Mouse (Mus musculus) olfactory bulb, adult 2 months (tissue): ENCODE measurements around the gene Kcnj1.

ENCODE experiments used
- CTCF ChIP-seq: fragments of 200-500 bp; IDR thresholded peaks from 2 replicates; pipeline ENCODE4 v1.5.1; 2012; ENCODE audit warnings: low read depth, mild to moderate bottlenecking, low read length, moderate library complexity; ENCODE audit not compliant: insufficient read depth
- POLR2A ChIP-seq: fragments of 200-500 bp; IDR thresholded peaks from 2 replicates; pipeline ENCODE4 v1.6.1; 2012; ENCODE audit warnings: mild to moderate bottlenecking, low read depth, low read length, moderate library complexity; ENCODE audit not compliant: insufficient read depth

GRCm38 (mm10) chr9:32360770-32361169 is 11.5 kb upstream of the Kcnj1 start:
- TF ChIP-seq CTCF: no peak
- TF ChIP-seq POLR2A: no peak
